Mouse (Mus musculus): ENCODE data around the gene Zkscan8.
A peak's percentile ranks its signal among the peaks of the same experiment; 100 is the strongest.
"Not testable (repeated sequence)": the region's sequence is repeated elsewhere in the genome, so short reads cannot be mapped to it uniquely, and the experiment has no call there.

Zkscan8 gene

GRCm38 (mm10) chr13:21530781-21531201 is at the start of gene Zkscan8:
Zkscan8 (minus strand) TSS chr13:21531120.
- DNase-seq (ENCODE audit: low read depth), result peak; percentile 82

- no peak for DNase-seq (ENCODE audit: low read depth)
Observed at GRCm38 (mm10) chr13:21559793-21560192, 28.9 kb upstream of the Zkscan8 start, which contains the start of gene Olfr1535. Olfr1535 (minus strand) TSS chr13:21559893.

DNA sequence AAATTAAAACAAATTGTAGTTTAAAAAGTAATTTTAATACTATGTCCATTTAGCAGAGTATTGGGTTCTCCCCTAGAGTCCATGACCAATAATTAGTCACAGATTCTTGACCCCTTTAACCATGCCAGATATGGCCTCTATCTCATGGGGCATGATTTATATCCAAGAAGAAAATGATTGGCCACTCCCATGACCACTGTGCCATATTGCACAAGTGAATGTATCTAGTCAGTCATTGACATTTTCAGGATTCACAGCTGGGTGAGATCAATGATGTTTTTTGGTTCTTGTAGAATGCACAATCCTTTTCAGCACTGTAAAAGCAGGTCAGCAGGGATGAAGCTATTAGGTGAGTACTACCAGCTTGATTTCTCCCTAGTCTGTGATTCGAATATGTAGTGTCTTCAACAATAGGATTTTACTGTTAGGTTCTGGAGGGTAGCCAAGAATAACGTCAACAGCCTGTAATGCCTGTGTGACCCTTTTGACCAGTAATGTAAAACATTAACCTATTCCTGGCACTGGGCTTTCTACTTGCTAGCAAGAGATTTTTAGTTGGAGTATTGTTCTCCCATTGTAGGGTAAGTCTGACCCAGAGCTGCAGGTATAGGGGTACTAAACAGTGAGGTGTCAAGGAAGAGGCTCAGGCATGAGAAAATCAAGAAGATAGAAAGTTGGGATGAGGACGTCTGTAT is 19.6 kb upstream of the Zkscan8 start:
- DNase-seq (ENCODE audit: low read depth), result no peak

DNA sequence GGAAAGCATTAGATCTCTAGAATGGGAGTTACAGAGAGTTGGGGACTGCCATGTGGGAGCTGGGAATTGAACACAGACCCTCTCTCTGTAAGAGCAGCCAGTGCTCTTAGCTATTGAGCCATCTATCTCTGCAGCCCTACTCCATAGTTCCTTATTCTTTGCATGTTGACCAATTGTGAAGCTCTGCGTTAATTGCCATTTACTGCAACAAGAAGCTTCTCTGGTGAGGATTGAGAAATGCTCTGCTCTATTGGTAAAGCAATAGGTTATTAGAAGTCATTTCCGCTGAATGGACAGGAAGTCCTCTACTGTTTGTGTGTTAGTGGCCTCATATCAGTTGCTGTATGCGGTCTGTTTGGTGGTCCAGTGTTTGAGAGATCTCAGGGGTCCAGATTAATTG is 18.6 kb upstream of the Zkscan8 start:
- DNase-seq (ENCODE audit: low read depth), result no peak

DNA sequence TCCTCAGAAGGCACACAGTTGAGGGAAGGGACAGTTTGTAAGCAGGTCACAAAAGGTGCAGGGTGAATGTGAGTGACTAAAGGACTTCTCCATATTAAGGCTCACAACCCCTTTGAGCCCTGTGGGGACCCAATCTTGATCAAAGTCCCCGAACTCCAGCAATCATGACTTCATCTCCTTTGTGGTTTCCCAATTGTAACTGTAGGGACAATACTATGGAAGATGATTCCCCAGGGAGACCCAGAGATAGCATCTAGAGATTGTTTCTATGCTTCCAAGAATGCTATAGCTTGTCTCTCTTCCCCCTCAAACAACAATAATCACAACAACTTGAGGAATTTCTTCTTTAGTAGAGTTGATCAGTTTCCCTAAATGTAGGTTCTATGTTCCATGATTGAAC is 11.8 kb upstream of the Zkscan8 start, which contains the start of gene Olfr1366:
Gene Olfr1366 (minus strand): TSS at position 101 of the 400 bp plus-strand sequence.
- DNase-seq (ENCODE audit: low read depth), result no peak

DNA sequence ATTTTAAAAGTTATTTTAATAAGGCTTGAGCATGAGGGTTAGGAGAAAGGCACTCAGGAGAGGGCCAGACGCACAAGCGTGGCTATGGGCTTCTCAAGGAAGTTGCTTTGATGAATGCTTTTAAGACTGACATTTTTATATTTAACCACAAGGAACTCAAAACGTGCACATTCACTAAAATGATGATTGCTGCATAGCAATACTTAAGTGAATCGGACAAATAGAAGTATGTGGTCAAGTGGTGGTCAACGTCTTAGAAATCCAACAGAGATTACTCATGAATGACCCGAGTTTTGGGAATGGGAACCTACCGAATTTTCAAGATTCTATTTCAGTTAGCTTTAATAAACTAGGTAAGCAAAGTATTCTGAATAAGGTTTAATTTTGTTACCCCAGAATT is 784 bp downstream of the Zkscan8 start:
- no peak for DNase-seq (ENCODE audit: low read depth)

- DNase-seq (ENCODE audit: low read depth), result peak; percentile 85
Observed at GRCm38 (mm10) chr13:21506221-21506649, 24.7 kb downstream of the Zkscan8 start.

DNA sequence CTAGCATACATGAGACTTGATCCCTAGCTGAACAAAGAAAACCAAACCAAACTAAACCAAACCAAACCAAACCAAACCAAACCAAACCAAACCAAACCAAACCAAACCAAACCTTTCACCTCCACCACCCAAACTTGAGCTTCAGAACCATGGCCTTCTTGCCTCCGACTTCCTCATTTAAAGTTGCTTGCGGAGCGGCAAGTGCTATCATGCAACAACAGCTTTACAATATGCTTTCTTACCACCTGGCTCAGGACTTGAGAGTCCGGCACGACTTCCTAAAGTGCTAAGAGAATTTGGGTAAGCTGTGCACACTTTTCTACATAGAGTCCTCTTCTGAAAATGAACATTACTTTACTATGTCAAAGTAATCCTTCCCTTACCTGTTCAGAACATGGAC is 28.6 kb downstream of the Zkscan8 start:
- DNase-seq (ENCODE audit: low read depth), result no peak

GRCm38 (mm10) chr13:21501182-21501581 is 29.7 kb downstream of the Zkscan8 start, which contains the start of gene Gm11273:
Gm11273 (minus strand) TSS chr13:21501418.
- DNase-seq (ENCODE audit: low read depth), result not testable (repeated sequence)

DNA sequence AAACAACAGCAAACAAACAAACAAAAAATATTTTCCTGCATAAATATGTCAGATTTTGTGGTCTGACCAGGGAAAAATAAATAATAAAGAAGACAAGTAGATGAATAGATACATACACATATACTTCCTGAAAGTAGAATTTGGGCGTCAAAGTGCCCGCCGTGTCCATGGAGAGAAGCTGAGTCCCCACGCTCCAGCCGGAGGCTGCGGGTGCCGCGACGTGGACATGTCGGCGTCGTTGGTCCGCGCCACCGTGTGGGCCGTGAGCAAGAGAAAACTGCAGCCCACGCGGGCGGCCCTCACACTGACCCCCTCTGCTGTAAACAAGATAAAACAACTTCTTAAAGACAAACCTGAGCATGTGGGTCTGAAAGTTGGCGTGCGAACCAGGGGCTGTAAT is 35.8 kb downstream of the Zkscan8 start, which contains the start of gene AK157302:
Gene AK157302 (plus strand): TSS at position 144 of the 400 bp plus-strand sequence.
- no peak for DNase-seq (ENCODE audit: low read depth)

GRCm38 (mm10) chr13:21492847-21493246 is 38.1 kb downstream of the Zkscan8 start:
- DNase-seq (ENCODE audit: low read depth), result no peak

GRCm38 (mm10) chr13:21486881-21487280 is 44.0 kb downstream of the Zkscan8 start:
- no peak for DNase-seq (ENCODE audit: low read depth)

DNA sequence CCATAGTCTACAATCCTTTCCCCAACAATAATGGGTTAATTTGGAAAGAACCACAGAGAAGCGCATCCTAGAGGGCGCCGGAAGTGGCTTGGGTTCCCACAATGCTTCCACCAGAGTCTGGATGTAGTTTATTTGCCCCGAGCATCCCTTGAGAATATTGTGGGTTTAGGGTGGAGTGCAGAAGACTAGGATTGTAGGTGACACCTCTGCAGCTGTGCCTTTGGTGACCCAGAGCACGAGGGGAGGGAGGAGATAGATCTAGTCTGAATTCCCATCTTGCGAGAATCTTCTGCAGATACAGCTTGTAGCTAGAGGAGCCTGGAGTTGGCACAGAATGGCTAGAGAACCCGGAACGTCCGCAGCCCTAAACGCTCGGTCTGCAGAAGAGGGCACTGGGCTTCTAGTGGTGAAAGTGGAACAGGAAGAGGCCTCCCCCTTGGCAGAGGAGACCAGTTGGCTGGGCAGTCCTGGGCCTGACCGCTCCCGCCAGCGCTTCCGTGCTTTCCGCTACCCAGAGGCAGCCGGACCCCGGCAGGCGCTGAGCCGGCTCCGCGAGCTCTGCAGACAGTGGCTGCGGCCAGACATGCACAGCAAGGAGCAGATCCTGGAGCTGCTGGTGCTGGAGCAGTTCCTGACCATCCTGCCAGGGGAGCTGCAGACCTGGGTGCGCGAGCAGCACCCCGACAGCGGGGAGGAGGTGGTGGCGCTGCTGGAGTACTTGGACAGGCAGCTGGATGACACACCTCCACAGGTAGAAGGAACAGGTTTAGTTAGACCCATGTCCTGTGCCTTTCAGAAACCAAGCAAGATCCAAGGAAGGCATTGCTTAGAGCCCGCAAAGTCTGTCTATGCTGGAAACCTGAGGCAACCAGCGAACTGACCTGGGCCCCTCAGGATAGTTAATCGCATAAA is 51.9 kb downstream of the Zkscan8 start, which contains the start of the genes Zkscan4 and Gm10065:
Gene Zkscan4 (plus strand): TSS at position 149 of the 912 bp plus-strand sequence.
Gene Gm10065 (minus strand): TSS at position 683 of the 912 bp plus-strand sequence.
- not testable (repeated sequence) for DNase-seq (ENCODE audit: low read depth)

- no peak for DNase-seq (ENCODE audit: low read depth)
Observed at GRCm38 (mm10) chr13:21472427-21472826, 58.5 kb downstream of the Zkscan8 start.

GRCm38 (mm10) chr13:21469097-21469496 is 61.8 kb downstream of the Zkscan8 start:
- DNase-seq (ENCODE audit: low read depth), result no peak

GRCm38 (mm10) chr13:21468061-21469019 is 62.6 kb downstream of the Zkscan8 start, which contains the start of gene Nkapl:
Nkapl (minus strand) TSS chr13:21468509.
- peak; percentile 88 for DNase-seq (ENCODE audit: low read depth)

GRCm38 (mm10) chr13:21467336-21467735 is 63.6 kb downstream of the Zkscan8 start:
- DNase-seq (ENCODE audit: low read depth), result no peak
